Mouse (Mus musculus): ENCODE measurements at regions not wholly inside any gene's neighbourhood (a gene's known extent, or its start where the extent isn't known, plus 50 kb on each side); places are given as distances from the start of the nearest gene placed in this dataset.

DNA sequence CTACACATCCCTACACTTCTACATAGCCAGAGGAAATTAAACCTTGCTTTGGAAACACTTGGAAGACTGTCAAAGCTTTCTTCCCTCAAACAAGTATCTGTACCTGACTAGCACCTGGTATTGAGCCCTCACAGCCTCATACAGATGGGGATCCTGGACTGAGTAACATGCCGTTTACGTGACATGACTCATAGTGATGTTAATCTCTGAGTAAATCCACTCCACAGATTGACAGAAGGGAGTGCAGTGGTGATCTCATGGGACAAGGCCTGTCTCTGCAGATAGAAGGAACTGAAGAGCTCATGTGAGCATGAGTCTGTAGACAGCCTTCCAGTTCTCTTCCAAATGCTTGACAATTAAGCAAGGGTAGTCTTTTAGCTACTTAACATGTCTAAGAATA, 141.8 kb upstream of the Ccnd2 start:
- no peak for DNase-seq (ENCODE audit: low spot score)

DNA sequence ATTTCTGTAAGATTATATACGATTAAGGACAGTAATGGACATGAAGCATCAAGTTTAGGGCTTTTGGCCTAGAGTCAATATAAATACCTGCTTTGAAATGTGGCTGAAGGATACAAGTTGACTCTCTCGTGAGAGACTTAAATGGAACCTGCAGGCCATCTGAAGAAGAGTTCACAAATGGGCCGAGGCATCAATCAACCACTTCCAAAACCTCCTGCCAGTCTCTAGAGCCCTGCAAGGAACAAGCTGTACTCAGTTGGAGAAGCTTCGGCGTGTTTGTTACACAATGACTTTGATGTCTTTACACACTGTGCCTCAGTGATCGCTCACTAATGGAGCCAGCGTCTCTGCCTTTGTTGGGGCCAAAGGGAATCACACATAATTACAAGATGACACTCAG, 146.1 kb upstream of the Ccnd2 start:
- DNase-seq (ENCODE audit: low spot score): no peak

DNA sequence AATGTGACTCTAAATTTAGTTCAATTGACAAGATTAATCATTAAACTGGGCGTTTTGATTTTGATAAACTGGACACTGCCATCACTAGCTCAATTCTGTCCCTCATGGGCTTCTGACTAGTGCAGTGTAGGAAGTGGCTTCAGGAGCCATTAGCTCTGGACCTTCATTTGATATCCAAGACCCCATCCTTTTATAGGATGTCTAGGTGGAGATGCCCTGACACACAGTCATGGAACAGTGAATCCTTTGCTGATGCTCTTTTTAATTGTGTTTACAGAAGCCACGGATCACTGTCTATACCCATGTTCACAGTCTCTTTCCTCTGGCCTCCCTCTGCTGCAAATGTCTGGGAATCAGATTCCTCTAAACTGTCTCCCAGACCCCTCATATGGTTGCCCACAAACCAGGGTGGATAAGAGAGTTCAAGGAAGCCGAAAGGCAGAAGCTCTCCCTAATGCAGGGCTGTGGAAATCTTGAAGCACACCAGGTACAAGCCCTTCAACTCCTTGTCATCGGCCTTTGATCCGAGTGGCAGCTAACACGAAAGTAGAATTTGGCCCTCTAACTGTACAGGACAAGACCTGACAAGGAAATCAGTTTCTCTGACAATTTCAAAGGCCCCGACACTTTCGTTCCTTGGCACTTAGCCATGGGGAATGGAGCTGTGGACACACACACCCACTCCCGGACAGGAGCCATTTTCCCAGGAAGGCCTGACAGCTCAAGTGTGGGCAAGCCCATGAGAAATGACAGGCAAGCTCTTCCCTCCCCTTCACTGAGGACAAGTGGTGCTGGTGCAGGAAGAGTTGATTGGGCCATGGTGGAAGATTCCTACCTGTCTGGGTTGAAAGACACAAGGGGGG, 135.2 kb upstream of the Parp11 start:
- DNase-seq (ENCODE audit: low spot score): no peak

DNA sequence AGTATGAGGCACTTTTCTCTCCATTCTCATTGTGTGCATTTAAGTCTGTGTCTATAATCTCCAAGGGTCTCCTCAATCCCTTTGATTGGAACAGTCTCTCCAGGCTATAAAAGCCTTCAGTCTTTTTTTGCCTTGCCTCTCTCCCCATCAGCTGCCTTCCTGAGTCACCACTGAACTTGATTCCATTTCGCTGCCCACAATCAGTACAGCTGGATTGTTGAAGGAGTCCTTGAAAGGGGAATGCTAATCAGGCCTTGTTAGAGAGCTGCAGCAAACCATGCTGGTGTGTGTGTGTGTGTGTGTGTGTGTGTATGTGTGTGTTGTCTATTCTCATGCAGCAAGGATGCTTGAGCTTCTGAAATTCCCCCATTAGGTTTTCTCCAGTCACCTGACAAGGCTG, 129.3 kb upstream of the Parp11 start:
- no peak for DNase-seq (ENCODE audit: low spot score)

DNA sequence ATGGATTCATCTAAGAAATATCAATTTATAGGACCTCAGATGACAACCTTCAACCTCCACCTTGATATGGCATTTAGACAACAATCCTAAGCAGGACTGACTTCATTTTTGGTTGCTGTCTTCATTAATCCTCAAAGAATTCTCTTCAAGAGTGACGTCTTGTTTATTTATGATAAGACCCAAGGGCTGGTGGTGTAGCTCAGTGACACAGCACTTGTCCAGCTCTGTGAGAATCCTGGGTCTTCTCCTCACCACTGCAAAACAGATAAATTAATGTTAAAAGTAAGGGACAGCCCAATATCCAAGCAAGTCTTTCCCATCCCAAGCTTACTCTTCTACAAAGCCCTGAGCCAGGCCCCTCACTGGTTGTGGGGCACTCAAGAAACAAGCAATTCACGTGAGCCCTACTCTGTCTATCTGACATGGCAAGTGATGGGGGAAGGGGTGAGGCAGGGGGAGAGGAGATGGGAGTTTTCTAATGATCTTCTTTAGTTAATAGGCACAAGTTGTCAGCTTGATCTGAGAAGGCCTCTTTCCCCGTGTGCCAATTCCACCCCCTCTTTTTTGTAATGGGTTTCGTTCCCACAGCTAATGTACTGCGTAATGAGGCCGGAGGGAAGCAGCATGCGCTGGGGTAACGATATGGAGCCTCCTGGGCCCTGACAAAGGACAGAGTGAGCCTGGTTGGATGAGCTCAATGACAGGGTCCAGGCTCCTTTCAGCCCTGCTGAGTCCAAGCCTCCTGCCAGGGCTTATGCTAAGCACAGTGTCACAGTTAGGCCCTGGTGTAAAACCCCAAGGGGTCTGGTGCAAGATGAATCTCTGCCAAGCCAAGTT, 127.7 kb upstream of the Parp11 start:
- no peak for DNase-seq (ENCODE audit: low spot score)

DNA sequence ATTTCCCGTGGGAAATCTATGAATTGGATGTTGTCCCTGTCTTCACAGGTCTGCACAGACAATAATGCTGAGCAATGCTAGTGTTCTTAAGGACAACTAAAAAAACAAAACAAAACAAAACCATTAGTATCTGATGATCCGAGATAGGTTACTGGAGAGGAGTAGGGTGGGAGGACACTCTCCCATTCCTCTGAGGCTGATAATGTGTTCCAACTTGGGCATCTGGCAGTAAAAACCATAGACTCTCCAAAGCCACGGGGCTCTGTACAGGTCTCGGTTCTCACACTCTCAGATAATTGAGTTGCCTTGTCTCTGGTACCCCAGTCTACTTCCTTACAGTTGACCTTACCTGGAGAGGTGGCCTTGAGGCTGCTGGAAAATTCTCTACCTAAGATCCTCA, 126.0 kb upstream of the Parp11 start:
- DNase-seq (ENCODE audit: low spot score): no peak

DNA sequence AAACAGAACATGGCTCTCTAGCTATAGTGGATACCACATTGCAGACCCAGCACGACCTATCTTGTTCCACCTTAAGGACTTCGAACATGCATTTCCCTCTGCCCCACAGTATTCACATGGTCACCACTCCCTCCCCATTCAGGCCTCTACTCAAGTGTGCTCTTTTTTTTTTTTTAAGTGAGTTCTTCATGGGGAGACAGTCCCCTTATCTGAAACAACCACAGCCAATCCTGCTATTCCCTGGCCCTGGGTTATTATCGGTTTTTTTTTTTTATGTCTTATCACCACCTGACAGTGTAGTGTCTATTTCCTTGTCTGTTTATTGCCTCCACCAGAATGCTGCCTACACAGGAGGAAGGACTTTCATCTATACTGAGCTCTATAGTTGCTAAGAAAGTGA, 125.6 kb upstream of the Parp11 start:
- DNase-seq (ENCODE audit: low spot score): no peak

DNA sequence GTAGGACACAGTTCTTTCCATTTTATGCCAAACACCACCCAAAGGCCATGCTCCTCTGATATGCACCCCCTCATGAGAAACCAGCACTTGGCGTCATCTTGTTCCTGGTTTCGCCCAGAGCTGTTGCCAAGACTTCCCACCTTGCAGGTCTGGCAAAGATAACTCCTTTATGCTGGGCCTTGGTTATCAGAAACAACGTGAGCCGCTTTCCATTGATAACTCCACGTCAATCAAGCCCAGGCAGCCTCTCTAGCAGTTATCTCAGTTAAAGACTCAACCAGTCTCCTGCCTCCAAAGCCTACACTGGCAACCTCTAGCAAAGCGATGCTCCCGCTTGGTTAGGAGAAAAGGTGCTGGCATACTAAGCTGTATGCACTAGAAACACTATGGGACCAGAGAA, 124.2 kb upstream of the Parp11 start:
- DNase-seq (ENCODE audit: low spot score): no peak

DNA sequence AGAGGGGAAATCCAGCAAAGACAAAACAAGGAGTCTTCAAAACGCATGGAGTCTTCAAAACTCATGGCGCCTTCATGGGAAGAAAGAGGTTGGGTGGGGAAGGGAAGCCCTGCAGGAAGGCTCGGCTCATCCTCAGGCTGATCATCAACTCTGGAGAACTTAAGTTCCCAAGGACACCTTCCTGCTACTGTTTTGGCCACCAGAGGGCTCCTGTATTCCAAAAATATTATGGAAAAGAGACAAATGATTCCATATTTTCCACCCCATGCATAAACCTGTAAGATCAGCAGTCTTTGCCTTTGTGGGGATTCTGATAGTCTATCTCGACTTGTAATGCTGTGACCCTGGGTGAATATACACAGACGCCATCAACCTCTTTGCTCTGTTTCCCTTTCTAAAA, 121.7 kb upstream of the Parp11 start:
- no peak for DNase-seq (ENCODE audit: low spot score)

DNA sequence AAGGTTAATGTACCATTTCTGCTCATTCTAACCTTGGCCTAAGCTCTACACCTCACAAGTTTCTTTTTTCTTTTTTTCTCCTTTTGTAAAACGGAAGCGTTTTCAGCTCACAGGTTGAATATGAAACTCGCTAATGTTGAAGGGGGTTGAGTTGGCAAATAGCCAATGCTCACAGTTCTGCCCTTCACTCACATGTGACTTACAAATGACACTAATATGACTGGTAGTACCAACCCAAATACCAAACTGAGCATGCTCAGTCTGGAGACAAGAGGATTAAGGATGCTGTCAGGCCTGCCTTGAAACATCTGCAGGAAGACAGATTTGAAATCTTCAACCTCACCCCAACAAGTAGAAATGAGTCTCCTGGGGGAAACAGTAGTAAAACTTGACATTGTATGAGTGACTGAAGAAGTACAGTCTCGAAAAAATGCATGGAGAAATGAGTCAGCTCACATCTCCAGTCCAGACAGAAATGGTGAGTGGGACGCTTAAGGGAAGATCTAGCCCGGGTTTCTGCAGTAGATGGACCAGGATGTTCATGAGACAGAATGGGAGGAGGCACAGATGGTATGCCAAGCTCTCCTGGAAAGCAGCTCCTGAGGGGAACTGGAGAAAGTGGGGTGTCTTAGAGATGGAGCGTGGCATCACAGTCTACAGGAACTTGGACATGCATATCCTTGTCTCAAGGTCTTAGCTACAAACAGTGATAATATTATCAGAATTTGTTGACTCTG, 120.9 kb upstream of the Parp11 start:
- DNase-seq (ENCODE audit: low spot score): no peak

DNA sequence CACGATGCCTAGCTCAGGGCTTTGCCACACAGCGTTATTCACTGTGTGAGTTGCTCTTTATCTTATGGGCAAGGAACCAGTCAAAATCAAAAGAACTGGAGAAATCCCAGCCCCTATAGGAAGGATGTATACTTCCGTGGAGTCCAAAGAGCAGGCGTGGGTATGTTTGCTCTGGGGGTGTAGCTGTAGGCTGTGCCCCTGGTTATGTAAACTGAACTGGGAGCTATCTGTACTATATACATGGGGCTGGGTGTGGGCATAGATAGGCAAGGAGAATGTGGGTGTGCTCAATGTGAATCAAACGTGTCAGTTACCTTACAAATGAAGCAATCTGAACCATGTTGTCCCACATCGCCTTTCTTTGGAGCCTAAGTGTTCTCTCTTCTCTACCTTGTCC, 120.3 kb upstream of the Parp11 start:
- no peak for DNase-seq (ENCODE audit: low spot score)

DNA sequence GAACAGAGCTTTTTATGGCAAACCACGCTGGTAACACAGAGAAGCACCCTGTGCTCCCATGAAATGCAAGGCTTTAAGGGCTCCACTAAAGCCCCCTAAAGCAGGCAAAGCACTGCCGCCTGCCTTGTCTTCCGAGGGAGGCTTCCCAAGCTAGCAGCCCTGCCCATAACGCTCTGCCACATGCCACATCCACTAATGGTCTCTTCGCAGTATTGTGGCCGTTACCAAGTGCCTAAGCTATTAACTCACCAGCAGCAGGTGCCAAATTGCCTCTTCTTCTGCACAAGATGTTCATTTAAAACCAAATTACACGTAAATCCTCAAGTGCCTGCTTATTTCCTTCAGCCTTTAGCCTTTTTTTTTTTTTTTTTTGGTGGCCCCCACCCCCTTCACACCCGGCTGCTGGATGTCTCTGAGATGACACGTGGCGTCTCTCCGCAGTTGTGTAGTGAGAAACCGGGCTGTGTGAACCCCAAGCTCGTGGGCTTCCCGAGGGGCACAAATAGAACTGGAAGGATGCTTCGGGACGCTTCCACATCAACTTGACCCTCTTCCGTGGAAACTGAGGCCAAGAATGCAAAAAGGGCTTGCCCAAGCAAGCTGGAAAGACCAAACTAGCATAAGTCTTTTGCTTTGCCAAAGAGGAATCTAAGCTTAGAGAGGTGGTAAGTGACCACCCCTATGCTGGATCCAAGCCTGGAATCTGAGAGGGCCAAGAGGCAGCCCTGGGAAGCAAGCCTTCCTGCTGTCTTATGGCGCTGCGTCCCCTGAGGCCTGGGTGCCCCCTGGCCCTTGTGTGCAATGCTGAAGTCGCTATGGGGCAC, 117.2 kb upstream of the Parp11 start:
- DNase-seq (ENCODE audit: low spot score): no peak

DNA sequence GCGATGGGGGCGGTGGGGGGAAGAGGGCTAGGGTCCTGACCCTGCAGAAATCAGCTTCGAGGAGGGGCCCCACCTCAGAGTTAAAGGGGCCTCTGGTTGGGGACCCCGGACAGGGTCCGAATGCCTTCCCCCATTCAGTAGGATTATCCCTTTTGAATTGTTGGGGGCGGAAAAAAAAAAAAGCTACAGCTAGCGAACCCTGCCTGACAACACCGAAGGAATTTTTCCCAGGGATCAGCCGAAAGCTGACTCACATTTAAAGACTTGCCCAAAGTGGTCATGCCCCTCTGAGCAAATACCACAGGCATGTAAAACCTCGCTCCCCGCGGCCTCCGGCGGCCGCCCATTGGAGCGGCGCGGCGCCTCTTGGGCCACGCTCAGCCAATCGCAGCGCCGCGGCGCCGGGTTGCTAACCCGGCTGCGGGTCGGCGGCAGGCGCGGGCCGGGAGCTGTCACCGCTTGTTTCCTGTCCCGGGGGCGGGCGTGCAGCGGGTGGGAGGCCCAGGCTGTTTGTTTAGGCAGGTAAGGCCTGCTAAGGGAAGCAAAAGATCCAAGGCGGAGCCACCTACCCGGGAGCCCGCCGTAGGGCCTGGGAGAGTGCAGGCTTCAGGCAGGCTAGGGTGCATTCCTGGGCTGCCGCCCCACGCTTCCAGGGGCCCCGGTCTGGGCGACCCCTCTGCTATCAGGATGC, 116.5 kb upstream of the Parp11 start:
- DNase-seq (ENCODE audit: low spot score): peak; percentile 94

DNA sequence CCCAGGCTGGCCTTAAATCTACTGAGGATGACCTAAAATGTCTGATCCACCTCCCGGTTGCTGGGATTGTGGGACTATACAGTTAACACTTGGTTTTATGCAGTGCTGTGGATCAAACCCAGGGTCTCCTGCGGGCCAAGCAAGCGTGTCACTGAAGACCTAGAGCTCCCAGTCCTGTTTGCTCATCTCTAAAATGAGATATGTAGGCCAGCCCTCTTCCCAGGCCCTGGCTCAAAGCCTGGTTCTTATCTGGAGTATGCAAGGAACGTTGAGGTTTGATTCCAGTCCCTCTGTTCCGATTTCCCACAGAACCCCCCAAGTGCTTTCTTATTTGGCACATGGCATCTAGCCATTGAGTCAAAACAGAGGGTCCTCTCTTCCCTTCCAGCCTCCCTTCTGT, 115.5 kb upstream of the Parp11 start:
- DNase-seq (ENCODE audit: low spot score): no peak

DNA sequence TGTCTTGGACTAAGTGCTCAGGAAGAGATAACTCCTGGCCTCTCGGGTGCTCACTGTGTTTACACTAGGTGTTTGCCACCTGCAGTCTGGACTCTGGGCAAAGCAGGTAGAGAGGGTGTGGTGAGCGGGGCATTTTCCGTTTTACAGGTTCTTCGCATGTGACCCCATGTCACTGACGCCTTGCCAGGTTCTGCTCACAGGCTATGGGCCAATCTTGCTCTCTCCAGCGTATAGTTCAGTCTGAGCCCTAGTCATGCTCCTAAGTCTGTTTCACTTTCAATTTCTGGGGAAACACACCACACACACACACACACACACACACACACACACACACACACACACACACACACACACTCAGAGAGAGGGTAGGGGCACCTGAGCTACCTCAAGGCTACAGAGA, 112.4 kb upstream of the Parp11 start:
- DNase-seq (ENCODE audit: low spot score): no peak

DNA sequence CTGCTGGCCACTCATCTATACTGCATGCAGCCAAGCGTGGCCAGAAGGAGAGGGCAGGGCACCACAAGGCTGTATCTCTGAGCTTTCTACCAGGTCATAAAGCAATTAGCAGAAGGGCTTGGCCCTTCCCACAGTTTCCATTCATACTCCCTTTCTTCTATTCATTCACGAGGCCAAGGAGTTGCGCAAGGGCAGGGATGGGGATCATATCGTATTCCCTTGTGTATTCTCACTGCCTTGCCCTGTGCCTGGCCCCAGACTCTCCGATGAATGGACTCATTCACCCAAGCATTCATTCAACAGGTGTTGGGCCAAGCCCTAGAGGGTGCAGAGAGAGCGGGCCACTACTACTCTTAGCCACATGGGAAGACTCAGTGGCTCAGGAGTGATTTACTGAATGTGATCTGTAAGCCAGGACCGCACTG, 111.2 kb upstream of the Parp11 start:
- DNase-seq (ENCODE audit: low spot score): no peak

DNA sequence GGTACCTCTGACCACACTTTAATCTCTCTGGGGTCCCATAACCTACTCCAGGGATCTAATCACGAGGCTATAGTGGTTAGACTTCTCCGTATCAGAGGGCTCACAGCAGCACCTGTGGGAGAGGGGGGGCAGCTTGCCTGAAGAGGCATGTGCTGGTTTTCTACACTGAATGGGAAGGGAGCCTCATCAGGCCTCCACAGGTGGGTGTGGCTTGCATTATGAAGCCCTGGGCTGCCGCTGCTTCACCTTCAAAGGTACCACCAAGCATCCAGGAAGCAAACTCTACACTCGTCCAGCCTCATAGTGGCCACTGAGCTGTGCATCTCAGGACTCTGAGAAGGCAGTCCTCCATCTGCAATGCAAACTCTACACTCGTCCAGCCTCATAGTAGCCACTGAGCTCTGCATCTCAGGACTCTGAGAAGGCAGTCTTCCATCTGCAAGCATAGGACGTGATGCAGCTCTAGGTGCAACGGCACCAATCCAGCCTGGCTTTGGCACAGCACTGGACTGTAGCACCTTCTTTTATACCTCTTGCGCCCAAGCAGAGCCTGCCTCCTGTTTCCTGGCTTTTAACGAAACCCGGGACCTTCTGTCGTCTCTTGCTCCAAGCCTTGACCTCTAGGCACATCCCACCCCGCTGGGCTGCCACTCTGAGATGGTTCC, 110.5 kb upstream of the Parp11 start:
- DNase-seq (ENCODE audit: low spot score): peak; percentile 45

DNA sequence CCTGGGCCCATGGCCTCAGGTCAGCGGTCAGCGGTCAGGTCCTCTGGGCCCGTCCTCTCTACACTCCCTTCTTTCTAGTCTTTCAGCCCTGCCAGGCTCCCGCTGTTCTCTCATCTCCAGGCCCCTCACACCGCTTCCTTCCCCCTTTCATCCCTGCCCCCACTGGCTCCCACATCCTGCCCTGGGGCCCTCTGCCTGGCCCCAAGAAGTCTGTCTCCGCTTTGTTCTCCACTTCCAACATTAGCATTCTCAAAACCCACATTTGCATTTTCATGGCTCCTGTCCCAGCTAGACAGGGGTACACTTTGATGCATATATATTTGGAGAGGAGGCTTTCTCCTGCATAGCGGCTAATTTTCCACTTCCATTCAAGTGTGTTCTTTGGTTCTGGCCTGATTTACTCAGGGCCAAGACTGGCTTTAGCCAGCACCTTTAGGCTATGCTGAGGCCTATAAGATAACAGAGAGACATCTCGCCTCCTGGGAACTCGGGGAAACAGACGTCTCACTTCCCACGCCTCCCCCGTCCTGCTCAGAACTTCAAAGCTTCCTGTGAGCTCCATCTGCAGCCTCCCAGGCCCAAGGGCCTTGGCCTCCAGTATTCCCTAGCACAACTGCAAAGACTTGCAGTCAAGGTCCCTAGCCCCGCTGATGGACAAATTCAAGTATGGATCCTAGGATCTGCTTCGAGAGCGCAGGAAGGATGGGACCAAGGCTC, 109.8 kb upstream of the Parp11 start:
- peak; percentile 79 for DNase-seq (ENCODE audit: low spot score)

DNA sequence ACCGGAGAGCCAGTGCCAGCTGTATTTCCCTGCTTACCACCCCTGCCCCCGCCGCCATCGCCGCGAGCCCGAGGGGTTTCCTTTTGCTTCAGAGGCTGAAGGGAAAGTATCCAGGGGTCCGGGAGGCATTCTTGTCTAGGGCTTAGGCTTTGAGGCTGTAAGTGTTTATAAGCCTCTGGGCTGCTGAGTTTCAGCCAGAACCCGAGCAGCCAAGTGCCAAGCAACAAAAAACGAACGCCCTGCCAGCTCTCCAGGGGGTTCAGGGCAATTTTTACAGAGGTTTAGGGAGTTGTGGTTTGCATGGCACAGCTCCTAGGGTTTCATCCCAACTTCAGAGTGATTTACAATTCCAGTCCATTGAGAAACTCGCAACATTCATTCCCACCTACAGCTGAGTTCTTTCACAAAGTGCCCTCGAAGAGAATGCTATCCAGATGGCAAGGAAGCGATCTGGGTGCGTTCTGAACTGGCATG, 109.2 kb upstream of the Parp11 start:
- no peak for DNase-seq (ENCODE audit: low spot score)

All from thymus, postnatal 0 days (tissue).